Mouse (Mus musculus): ENCODE data around the gene Dhrs1.

DNA sequence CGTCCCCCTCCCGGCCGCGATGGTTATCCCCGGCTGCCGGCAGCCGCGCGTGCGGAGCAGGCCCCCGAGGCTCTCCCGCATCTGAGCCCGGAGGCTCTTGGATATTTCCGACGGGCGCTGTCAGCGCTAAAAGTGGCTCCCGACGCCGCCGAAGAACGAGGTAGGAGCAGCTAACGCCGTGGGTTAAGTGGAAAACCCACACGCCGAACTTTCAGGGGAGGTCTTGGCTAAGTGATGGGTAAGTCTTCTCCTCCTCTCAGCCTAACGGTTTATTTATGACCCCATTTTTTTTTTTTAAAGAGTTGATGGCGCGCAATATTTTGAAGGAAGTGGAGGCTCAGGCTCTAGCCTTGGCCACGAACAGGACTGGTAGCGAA lies 359 bp upstream of the Dhrs1 start:
- TF ChIP-seq POLR2A (IDR thresholded peaks at IDR 0.05; ENCODE audit: borderline replicate concordance, low read depth, low read length): no peak
- no peak for TF ChIP-seq CTCF (IDR thresholded peaks at IDR 0.05; ENCODE audit: low read depth, low read length)
